Mouse (Mus musculus): ENCODE results near the gene Hgd.

- TF ChIP-seq CTCF (IDR thresholded peaks at IDR 0.05; ENCODE audit: extremely low read depth, insufficient read depth, insufficient read length, insufficient replicate concordance) (no peak), POLR2A (IDR thresholded peaks at IDR 0.05; ENCODE audit: low read depth, low read length) (no peak)
Observed at GRCm38 (mm10) chr16:37670666-37671283, 90.8 kb downstream of the Hgd start.

Measured in spleen, adult 2 months (tissue).